Mouse (Mus musculus): ENCODE measurements around the gene Dbx1. TPM values are rescaled to one million over a fixed set of nuclear protein-coding genes. Genes with fewer than 3 reads are reported as not detected.

Dbx1 gene
- total RNA-seq, 1 experiment = not detected

- in situ Hi-C loops (cut with MboI; ENCODE audit: low sequenced_read_pairs in 2 of 2, unreplicated experiment in 2 of 2) = no loop called here
- H3K4me3 ChIP-seq (ENCODE audit: insufficient read depth in 1 of 2, low read depth in 1 of 2, low read length in 2 of 2, poor library complexity in 1 of 2, severe bottlenecking in 1 of 2) = no peak overlapping the region
- no peak overlapping the region for H3K9ac ChIP-seq (ENCODE audit: insufficient read depth, low read depth, low read length, poor library complexity, severe bottlenecking)
- no peak for DNase-seq (ENCODE audit: low read depth, low spot score)
- H3K4me1 ChIP-seq (ENCODE audit: control insufficient read depth in 2 of 2, insufficient read depth in 2 of 2, low read length in 2 of 2, poor library complexity in 1 of 2) = peaks cover 0 to 2% of the 10 kb centered on the region in 2 experiments; a peak in 1 of 4 replicates
- H3K27ac ChIP-seq (ENCODE audit: insufficient read depth, low read depth, low read length, poor library complexity, severe bottlenecking) = no peak overlapping the region
- TF ChIP-seq HCFC1 (IDR thresholded peaks at IDR 0.05; ENCODE audit: borderline replicate concordance, insufficient read depth, low read length) (no peak), CHD2 (IDR thresholded peaks at IDR 0.05; ENCODE audit: low read depth, low read length) (no peak), ZNF384 (IDR thresholded peaks at IDR 0.05; ENCODE audit: low read depth, low read length) (no peak), MAFK (IDR thresholded peaks at IDR 0.05; ENCODE audit: insufficient read depth, low read depth, low read length) (no peak), ZC3H11A (IDR thresholded peaks at IDR 0.05; ENCODE audit: borderline replicate concordance, low read depth, low read length) (no peak)
- peaks cover 13% of the 10 kb centered on the region; the same call in 1 of the 2 replicates for H3K36me3 ChIP-seq (ENCODE audit: control insufficient read depth, insufficient read depth, low read length, poor library complexity, severe bottlenecking)
- no peaks in the 10 kb centered on the region for H3K9me3 ChIP-seq (ENCODE audit: control insufficient read depth, insufficient read depth, low read depth, low read length)
Measured at GRCm38 (mm10) chr7:49597776-49598175, 38.9 kb downstream of the Dbx1 start.

GRCm38 (mm10) chr7:49589635-49590034 is 47.0 kb downstream of the Dbx1 start:
- no peak for TF ChIP-seq ZNF384 (IDR thresholded peaks at IDR 0.05; ENCODE audit: low read depth, low read length)
- TF ChIP-seq MAFK (IDR thresholded peaks at IDR 0.05; ENCODE audit: insufficient read depth, low read depth, low read length) = no peak
- TF ChIP-seq ZC3H11A (IDR thresholded peaks at IDR 0.05; ENCODE audit: borderline replicate concordance, low read depth, low read length) = no peak
- no peak for TF ChIP-seq CHD2 (IDR thresholded peaks at IDR 0.05; ENCODE audit: low read depth, low read length)
- TF ChIP-seq HCFC1 (IDR thresholded peaks at IDR 0.05; ENCODE audit: borderline replicate concordance, insufficient read depth, low read length) = no peak
- H3K27ac ChIP-seq (ENCODE audit: insufficient read depth, low read depth, low read length, poor library complexity, severe bottlenecking) = no peak overlapping the region
- no peak for DNase-seq (ENCODE audit: low read depth, low spot score)
- in situ Hi-C loops (cut with MboI; ENCODE audit: low sequenced_read_pairs in 2 of 2, unreplicated experiment in 2 of 2) = no loop called here
- peaks cover 28% of the 10 kb centered on the region; the same call in 1 of the 2 replicates for H3K36me3 ChIP-seq (ENCODE audit: control insufficient read depth, insufficient read depth, low read length, poor library complexity, severe bottlenecking)
- H3K9me3 ChIP-seq (ENCODE audit: control insufficient read depth, insufficient read depth, low read depth, low read length) = no peaks in the 10 kb centered on the region
- H3K9ac ChIP-seq (ENCODE audit: insufficient read depth, low read depth, low read length, poor library complexity, severe bottlenecking) = no peak overlapping the region
- no peaks in the 10 kb centered on the region for H3K4me1 ChIP-seq (ENCODE audit: control insufficient read depth in 2 of 2, insufficient read depth in 2 of 2, low read length in 2 of 2, poor library complexity in 1 of 2)
- no peak overlapping the region for H3K4me3 ChIP-seq (ENCODE audit: insufficient read depth in 1 of 2, low read depth in 1 of 2, low read length in 2 of 2, poor library complexity in 1 of 2, severe bottlenecking in 1 of 2)

GRCm38 (mm10) chr7:49586530-49587120 is 50.0 kb downstream of the Dbx1 start:
- DNase-seq (ENCODE audit: low read depth, low spot score) = no peak
- in situ Hi-C loops (cut with MboI; ENCODE audit: low sequenced_read_pairs in 2 of 2, unreplicated experiment in 2 of 2) = no loop called here
- Histone ChIP-seq H3K9me3 (ENCODE audit: control insufficient read depth, insufficient read depth, low read depth, low read length) (no peaks in the 10 kb centered on the region), H3K4me3 (ENCODE audit: insufficient read depth in 1 of 2, low read depth in 1 of 2, low read length in 2 of 2, poor library complexity in 1 of 2, severe bottlenecking in 1 of 2) (no peak overlapping the region), H3K27ac (ENCODE audit: insufficient read depth, low read depth, low read length, poor library complexity, severe bottlenecking) (no peak overlapping the region), H3K4me1 (ENCODE audit: control insufficient read depth in 2 of 2, insufficient read depth in 2 of 2, low read length in 2 of 2, poor library complexity in 1 of 2) (no peaks in the 10 kb centered on the region), H3K9ac (ENCODE audit: insufficient read depth, low read depth, low read length, poor library complexity, severe bottlenecking) (no peak overlapping the region), H3K36me3 (ENCODE audit: control insufficient read depth, insufficient read depth, low read length, poor library complexity, severe bottlenecking) (peaks cover 31% of the 10 kb centered on the region; the same call in 1 of the 2 replicates)
- TF ChIP-seq HCFC1 (IDR thresholded peaks at IDR 0.05; ENCODE audit: borderline replicate concordance, insufficient read depth, low read length) (no peak), MAFK (IDR thresholded peaks at IDR 0.05; ENCODE audit: insufficient read depth, low read depth, low read length) (no peak), CHD2 (IDR thresholded peaks at IDR 0.05; ENCODE audit: low read depth, low read length) (no peak), ZC3H11A (IDR thresholded peaks at IDR 0.05; ENCODE audit: borderline replicate concordance, low read depth, low read length) (no peak), ZNF384 (IDR thresholded peaks at IDR 0.05; ENCODE audit: low read depth, low read length) (no peak)

- no peak for DNase-seq (ENCODE audit: low read depth, low spot score)
- H3K4me1 ChIP-seq (ENCODE audit: control insufficient read depth in 2 of 2, insufficient read depth in 2 of 2, low read length in 2 of 2, poor library complexity in 1 of 2) = 0 out of 4 replicates have a peak, but pooled peaks cover 0 to 3% of the 10 kb centered on the region in 2 experiments
- in situ Hi-C loops (cut with MboI; ENCODE audit: low sequenced_read_pairs in 2 of 2, unreplicated experiment in 2 of 2) = no loop called here
- no peaks in the 10 kb centered on the region for H3K9me3 ChIP-seq (ENCODE audit: control insufficient read depth, insufficient read depth, low read depth, low read length)
- H3K9ac ChIP-seq (ENCODE audit: insufficient read depth, low read depth, low read length, poor library complexity, severe bottlenecking) = no peak overlapping the region
- TF ChIP-seq ZNF384 (IDR thresholded peaks at IDR 0.05; ENCODE audit: low read depth, low read length) = no peak
- no peak for TF ChIP-seq MAFK (IDR thresholded peaks at IDR 0.05; ENCODE audit: insufficient read depth, low read depth, low read length)
- TF ChIP-seq CHD2 (IDR thresholded peaks at IDR 0.05; ENCODE audit: low read depth, low read length) = no peak
- TF ChIP-seq ZC3H11A (IDR thresholded peaks at IDR 0.05; ENCODE audit: borderline replicate concordance, low read depth, low read length) = no peak
- no peak for TF ChIP-seq HCFC1 (IDR thresholded peaks at IDR 0.05; ENCODE audit: borderline replicate concordance, insufficient read depth, low read length)
- peaks cover 23% of the 10 kb centered on the region; the same call in 1 of the 2 replicates for H3K36me3 ChIP-seq (ENCODE audit: control insufficient read depth, insufficient read depth, low read length, poor library complexity, severe bottlenecking)
- no peak overlapping the region for H3K4me3 ChIP-seq (ENCODE audit: insufficient read depth in 1 of 2, low read depth in 1 of 2, low read length in 2 of 2, poor library complexity in 1 of 2, severe bottlenecking in 1 of 2)
- no peak overlapping the region for H3K27ac ChIP-seq (ENCODE audit: insufficient read depth, low read depth, low read length, poor library complexity, severe bottlenecking)
Measured at GRCm38 (mm10) chr7:49583176-49583575, 53.5 kb downstream of the Dbx1 start.
